Mouse (Mus musculus): ENCODE measurements at regions not wholly inside any gene's neighbourhood (a gene's known extent, or its start where the extent isn't known, plus 50 kb on each side); places are given as distances from the start of the nearest gene placed in this dataset.

GRCm38 (mm10) chr10:126502013-126502688 lies 399.0 kb downstream of the Atp23 start:
- no peaks in the 10 kb centered on the region for H3K4me1 ChIP-seq (ENCODE audit: control insufficient read depth, low read depth, low read length)
- H3K4me2 ChIP-seq (ENCODE audit: low read depth, low read length): no peak overlapping the region
- no peaks in the 10 kb centered on the region for H3K27me3 ChIP-seq (ENCODE audit: control insufficient read depth, insufficient read depth, low read depth, low read length)
- H3K27ac ChIP-seq (ENCODE audit: low read length): peak overlapping the region; percentile 42
- ATAC-seq (ENCODE audit: low read depth): peak; percentile 54
- H3K9ac ChIP-seq (ENCODE audit: low read depth, low read length): no peak overlapping the region
- H3K9me3 ChIP-seq (replicated peaks; ENCODE audit: control insufficient read depth, low read length): no peaks in the 10 kb centered on the region
- no peak overlapping the region for H3K4me3 ChIP-seq (ENCODE audit: low read depth, low read length)
- WGBS (ENCODE audit: insufficient replicate concordance): 20% methylated on average over 5 of the region's 5 CpGs
- no peaks in the 10 kb centered on the region for H3K36me3 ChIP-seq (ENCODE audit: control insufficient read depth, insufficient read depth)

GRCm38 (mm10) chr10:126498726-126499125 lies 402.4 kb downstream of the Atp23 start:
- Histone ChIP-seq H3K27me3 (ENCODE audit: control insufficient read depth, insufficient read depth, low read depth, low read length) (no peaks in the 10 kb centered on the region), H3K4me3 (ENCODE audit: low read depth, low read length) (no peak overlapping the region), H3K9ac (ENCODE audit: low read depth, low read length) (no peak overlapping the region), H3K4me1 (ENCODE audit: control insufficient read depth, low read depth, low read length) (no peaks in the 10 kb centered on the region), H3K36me3 (ENCODE audit: control insufficient read depth, insufficient read depth) (no peaks in the 10 kb centered on the region), H3K9me3 (replicated peaks; ENCODE audit: control insufficient read depth, low read length) (no peaks in the 10 kb centered on the region), H3K4me2 (ENCODE audit: low read depth, low read length) (no peak overlapping the region), H3K27ac (ENCODE audit: low read length) (no peak overlapping the region)
- no peak for ATAC-seq (ENCODE audit: low read depth)
- 61% methylated on average over 6 of the region's 6 CpGs for WGBS (ENCODE audit: insufficient replicate concordance)

- WGBS (ENCODE audit: insufficient replicate concordance): 57% methylated on average over 6 of the region's 6 CpGs
- H3K9me3 ChIP-seq (replicated peaks; ENCODE audit: control insufficient read depth, low read length): no peaks in the 10 kb centered on the region
- ATAC-seq (ENCODE audit: low read depth): no peak
- H3K27me3 ChIP-seq (ENCODE audit: control insufficient read depth, insufficient read depth, low read depth, low read length): no peaks in the 10 kb centered on the region
- H3K4me3 ChIP-seq (ENCODE audit: low read depth, low read length): no peak overlapping the region
- H3K9ac ChIP-seq (ENCODE audit: low read depth, low read length): no peak overlapping the region
- no peaks in the 10 kb centered on the region for H3K4me1 ChIP-seq (ENCODE audit: control insufficient read depth, low read depth, low read length)
- H3K27ac ChIP-seq (ENCODE audit: low read length): no peak overlapping the region
- H3K36me3 ChIP-seq (ENCODE audit: control insufficient read depth, insufficient read depth): no peaks in the 10 kb centered on the region
- H3K4me2 ChIP-seq (ENCODE audit: low read depth, low read length): no peak overlapping the region
These were observed 407.4 kb downstream of the Atp23 start for GRCm38 (mm10) chr10:126493734-126494133.

- H3K4me2 ChIP-seq (ENCODE audit: low read depth, low read length): no peak overlapping the region
- H3K36me3 ChIP-seq (ENCODE audit: control insufficient read depth, insufficient read depth): no peaks in the 10 kb centered on the region
- no peak overlapping the region for H3K27ac ChIP-seq (ENCODE audit: low read length)
- H3K9me3 ChIP-seq (replicated peaks; ENCODE audit: control insufficient read depth, low read length): no peaks in the 10 kb centered on the region
- 37% methylated on average over 6 of the region's 6 CpGs for WGBS (ENCODE audit: insufficient replicate concordance)
- no peak overlapping the region for H3K4me3 ChIP-seq (ENCODE audit: low read depth, low read length)
- no peak overlapping the region for H3K9ac ChIP-seq (ENCODE audit: low read depth, low read length)
- no peaks in the 10 kb centered on the region for H3K27me3 ChIP-seq (ENCODE audit: control insufficient read depth, insufficient read depth, low read depth, low read length)
- no peak for ATAC-seq (ENCODE audit: low read depth)
- H3K4me1 ChIP-seq (ENCODE audit: control insufficient read depth, low read depth, low read length): no peaks in the 10 kb centered on the region
These were observed 408.9 kb downstream of the Atp23 start for GRCm38 (mm10) chr10:126492211-126492610.

GRCm38 (mm10) chr10:126485129-126485528 lies 416.0 kb downstream of the Atp23 start:
- Histone ChIP-seq H3K27me3 (ENCODE audit: control insufficient read depth, insufficient read depth, low read depth, low read length) (no peaks in the 10 kb centered on the region), H3K4me2 (ENCODE audit: low read depth, low read length) (no peak overlapping the region), H3K9me3 (replicated peaks; ENCODE audit: control insufficient read depth, low read length) (no peaks in the 10 kb centered on the region), H3K4me3 (ENCODE audit: low read depth, low read length) (no peak overlapping the region), H3K27ac (ENCODE audit: low read length) (no peak overlapping the region), H3K4me1 (ENCODE audit: control insufficient read depth, low read depth, low read length) (no peaks in the 10 kb centered on the region), H3K36me3 (ENCODE audit: control insufficient read depth, insufficient read depth) (no peaks in the 10 kb centered on the region), H3K9ac (ENCODE audit: low read depth, low read length) (no peak overlapping the region)
- WGBS (ENCODE audit: insufficient replicate concordance): 62% methylated on average over 7 of the region's 7 CpGs
- ATAC-seq (ENCODE audit: low read depth): no peak

GRCm38 (mm10) chr10:126483479-126483878 lies 417.7 kb downstream of the Atp23 start:
- Histone ChIP-seq H3K36me3 (ENCODE audit: control insufficient read depth, insufficient read depth) (no peaks in the 10 kb centered on the region), H3K4me3 (ENCODE audit: low read depth, low read length) (no peak overlapping the region)
- 64% methylated on average over 2 of the region's 2 CpGs for WGBS (ENCODE audit: insufficient replicate concordance)

GRCm38 (mm10) chr10:126480382-126480781 lies 420.8 kb downstream of the Atp23 start:
- Histone ChIP-seq H3K4me3 (ENCODE audit: low read depth, low read length) (no peak overlapping the region), H3K9me3 (replicated peaks; ENCODE audit: control insufficient read depth, low read length) (no peaks in the 10 kb centered on the region)

More at GRCm38 (mm10) chr10:126483479-126483878, 417.7 kb downstream of the Atp23 start:
- Histone ChIP-seq H3K4me1 (ENCODE audit: control insufficient read depth, low read depth, low read length) (no peaks in the 10 kb centered on the region), H3K4me2 (ENCODE audit: low read depth, low read length) (no peak overlapping the region), H3K27ac (ENCODE audit: low read length) (no peak overlapping the region), H3K9ac (ENCODE audit: low read depth, low read length) (no peak overlapping the region), H3K27me3 (ENCODE audit: control insufficient read depth, insufficient read depth, low read depth, low read length) (no peaks in the 10 kb centered on the region), H3K9me3 (replicated peaks; ENCODE audit: control insufficient read depth, low read length) (no peaks in the 10 kb centered on the region)
- ATAC-seq (ENCODE audit: low read depth): no peak

GRCm38 (mm10) chr10:126479743-126480142 lies 421.4 kb downstream of the Atp23 start:
- no peaks in the 10 kb centered on the region for H3K4me1 ChIP-seq (ENCODE audit: control insufficient read depth, low read depth, low read length)
- H3K4me2 ChIP-seq (ENCODE audit: low read depth, low read length): no peak overlapping the region
- no peaks in the 10 kb centered on the region for H3K9me3 ChIP-seq (replicated peaks; ENCODE audit: control insufficient read depth, low read length)
- no peaks in the 10 kb centered on the region for H3K27me3 ChIP-seq (ENCODE audit: control insufficient read depth, insufficient read depth, low read depth, low read length)
- 22% methylated on average over 2 of the region's 2 CpGs for WGBS (ENCODE audit: insufficient replicate concordance)
- no peak overlapping the region for H3K9ac ChIP-seq (ENCODE audit: low read depth, low read length)
- H3K4me3 ChIP-seq (ENCODE audit: low read depth, low read length): no peak overlapping the region
- H3K27ac ChIP-seq (ENCODE audit: low read length): no peak overlapping the region
- no peaks in the 10 kb centered on the region for H3K36me3 ChIP-seq (ENCODE audit: control insufficient read depth, insufficient read depth)
- no peak for ATAC-seq (ENCODE audit: low read depth)

More at GRCm38 (mm10) chr10:126480382-126480781, 420.8 kb downstream of the Atp23 start:
- Histone ChIP-seq H3K9ac (ENCODE audit: low read depth, low read length) (no peak overlapping the region), H3K4me2 (ENCODE audit: low read depth, low read length) (no peak overlapping the region), H3K27ac (ENCODE audit: low read length) (no peak overlapping the region), H3K4me1 (ENCODE audit: control insufficient read depth, low read depth, low read length) (no peaks in the 10 kb centered on the region), H3K36me3 (ENCODE audit: control insufficient read depth, insufficient read depth) (no peaks in the 10 kb centered on the region), H3K27me3 (ENCODE audit: control insufficient read depth, insufficient read depth, low read depth, low read length) (no peaks in the 10 kb centered on the region)
- ATAC-seq (ENCODE audit: low read depth): no peak

- ATAC-seq (ENCODE audit: low read depth): no peak
- Histone ChIP-seq H3K4me3 (ENCODE audit: low read depth, low read length) (no peak overlapping the region), H3K27ac (ENCODE audit: low read length) (no peak overlapping the region), H3K9me3 (replicated peaks; ENCODE audit: control insufficient read depth, low read length) (no peaks in the 10 kb centered on the region), H3K27me3 (ENCODE audit: control insufficient read depth, insufficient read depth, low read depth, low read length) (no peaks in the 10 kb centered on the region), H3K9ac (ENCODE audit: low read depth, low read length) (no peak overlapping the region), H3K36me3 (ENCODE audit: control insufficient read depth, insufficient read depth) (no peaks in the 10 kb centered on the region), H3K4me1 (ENCODE audit: control insufficient read depth, low read depth, low read length) (no peaks in the 10 kb centered on the region), H3K4me2 (ENCODE audit: low read depth, low read length) (no peak overlapping the region)
- WGBS (ENCODE audit: insufficient replicate concordance): 47% methylated on average over 6 of the region's 6 CpGs
These were observed 428.0 kb downstream of the Atp23 start for GRCm38 (mm10) chr10:126473050-126473719.

Data from liver, embryonic 16.5 days (tissue).